Mouse (Mus musculus) liver, adult 2 months (tissue): ENCODE data around the gene Ldlrad3.

ENCODE experiments used
- CTCF ChIP-seq: fragments of 200-500 bp; IDR thresholded peaks from 2 replicates; pipeline ENCODE4 v1.5.1; 2011; ENCODE audit warnings: low read depth, low read length, control low read depth
- POLR2A ChIP-seq: fragments of 200-500 bp; IDR thresholded peaks from 2 replicates; pipeline ENCODE4 v1.6.1; 2011; ENCODE audit warnings: low read length, control low read depth; ENCODE audit not compliant: insufficient read depth; ENCODE audit errors: extremely low read depth

DNA sequence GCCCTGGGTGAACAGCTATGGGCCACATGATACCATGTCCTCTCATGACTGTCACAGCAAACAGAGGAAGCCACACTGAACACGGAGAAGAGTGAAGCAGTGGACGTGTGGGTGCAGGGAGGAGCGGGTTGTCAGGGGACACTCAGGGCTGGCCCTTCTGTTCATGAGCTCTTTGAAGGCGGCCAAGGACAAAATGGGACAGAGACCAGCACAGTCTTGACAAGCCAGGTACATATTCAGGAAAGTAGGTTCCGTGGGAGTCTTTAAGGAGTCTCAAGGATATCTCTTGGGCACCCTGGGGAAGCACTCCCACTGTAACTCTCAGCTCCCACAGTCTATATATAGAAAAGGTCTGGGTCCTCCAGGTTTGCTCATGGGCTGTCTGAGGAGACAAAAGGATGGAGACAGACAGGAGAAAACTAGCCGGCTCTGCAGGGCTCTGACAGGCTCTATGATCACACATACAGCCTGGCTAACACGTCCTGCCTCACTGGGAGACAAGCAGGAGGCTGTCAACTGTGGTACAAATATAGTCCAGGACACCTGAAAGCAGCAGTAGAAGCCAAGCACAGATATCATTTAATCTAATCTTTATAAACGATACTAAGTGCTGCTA is 121.3 kb downstream of the Ldlrad3 start:
- TF ChIP-seq CTCF (no peak), POLR2A (no peak)
